Mouse (Mus musculus): ENCODE measurements around the gene Paqr8. TPM values are rescaled to one million over a fixed set of nuclear protein-coding genes. Genes with fewer than 3 reads are reported as not detected.

Paqr8 gene
- 6.7 and 7.5 TPM in 2 replicates for polyA plus RNA-seq (2016; fragmentation: Nextera tagmentation; extraction: Ambion mirVana)

DNA sequence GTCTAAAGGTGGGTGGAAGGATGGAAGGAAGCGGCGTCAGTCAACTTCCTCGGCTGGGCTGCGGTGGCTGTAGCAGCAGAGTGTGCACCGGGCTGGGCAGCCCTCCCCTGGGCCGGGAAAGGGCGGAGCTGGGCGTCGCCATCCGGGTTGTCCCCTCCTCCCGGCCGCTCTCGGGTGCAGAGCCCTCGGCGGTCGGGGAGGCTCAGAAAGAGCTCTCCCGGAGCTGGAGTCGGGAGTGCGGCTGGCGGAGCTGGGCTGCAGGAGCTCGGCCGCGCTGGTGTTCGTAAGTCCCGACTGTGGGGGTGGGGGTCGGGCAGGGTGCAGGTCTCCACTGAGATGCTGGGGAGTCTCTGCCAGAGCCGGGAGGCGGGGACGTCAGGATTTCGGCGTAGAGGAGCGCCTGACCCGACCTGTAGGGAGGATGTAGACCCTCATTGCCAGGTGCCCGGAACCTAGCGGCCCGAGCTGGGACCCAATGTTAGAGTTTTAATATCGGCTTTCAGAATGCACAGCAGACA is at the start of gene Paqr8:
TSS of gene Paqr8 (plus strand) at position 203 of the 518 bp plus-strand sequence.
- Histone ChIP-seq H3K27ac (peak within 1 kb of the TSS; percentile 84), H3K9ac (replicated peaks) (peak within 1 kb of the TSS; percentile 72)

DNA sequence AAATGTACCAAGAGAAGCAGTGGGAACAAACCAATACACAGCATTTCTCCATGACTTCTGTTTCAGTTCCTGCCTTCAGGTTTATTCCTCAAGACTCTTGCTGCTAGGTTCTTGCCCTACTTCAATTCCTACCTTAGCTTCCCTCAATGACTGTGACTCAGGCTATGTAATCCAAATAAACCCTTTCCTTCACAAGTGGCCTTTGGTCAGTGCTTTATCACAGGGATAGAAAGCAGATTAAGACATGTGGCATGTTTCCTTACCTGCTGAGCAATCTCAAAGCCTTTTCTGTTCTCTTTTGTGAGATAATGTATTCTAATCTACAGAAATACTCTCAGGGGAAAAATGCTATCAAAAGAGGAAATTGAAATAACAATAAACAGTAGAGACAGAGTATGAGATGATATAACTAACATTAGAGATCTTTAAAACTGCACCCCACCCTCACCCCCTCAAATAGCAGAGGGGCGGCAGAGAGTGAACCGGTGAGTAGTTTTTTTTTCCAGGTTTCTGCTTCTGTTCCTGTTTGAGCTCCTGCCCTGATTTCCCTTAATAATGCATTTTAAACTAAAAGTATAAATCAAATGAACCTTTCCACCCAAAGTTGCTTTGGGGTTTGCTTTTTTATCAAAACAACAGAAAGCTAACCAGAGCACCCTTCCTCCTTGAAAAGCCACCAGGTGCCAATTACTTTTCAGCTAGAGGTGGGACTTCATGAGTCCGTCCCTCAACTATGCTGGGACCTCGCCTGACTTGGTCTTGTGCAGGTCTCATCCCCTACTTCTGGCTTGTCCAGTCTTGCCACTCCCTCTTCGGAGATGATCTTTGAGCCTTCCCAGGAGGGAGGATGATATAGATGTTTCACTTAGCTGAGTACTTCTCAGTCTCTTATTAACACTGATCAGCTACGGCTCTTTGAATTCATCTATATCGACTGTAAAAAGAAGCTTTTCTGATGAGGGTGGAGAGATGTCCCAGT is 33.2 kb upstream of the Paqr8 start:
- Histone ChIP-seq H3K4me3 (replicated peaks) (no peak overlapping the region), H3K9me3 (peaks cover 3% of the 10 kb centered on the region; the same call in 1 of the 2 replicates), H3K27me3 (no peaks in the 10 kb centered on the region), H3K4me2 (no peak overlapping the region), H3K9ac (replicated peaks) (no peak overlapping the region), H3K36me3 (no peaks in the 10 kb centered on the region), H3K27ac (no peak overlapping the region), H3K4me1 (replicated peaks) (no peaks in the 10 kb centered on the region)
- ATAC-seq (ENCODE audit: insufficient number of reproducible peaks, insufficient read depth, low FRiP score, low TSS enrichment, low read depth) = no peak
- WGBS = 80% methylated on average over 7 of the region's 7 CpGs

More for the DNA sequence above, at the start of gene Paqr8:
- no peaks in the 10 kb centered on the region for H3K36me3 ChIP-seq
- H3K9me3 ChIP-seq = no peaks in the 10 kb centered on the region
- WGBS = under 1% methylated on average over 35 of the region's 37 CpGs
- peaks cover 9% of the 10 kb centered on the region; the same call in 1 of the 2 replicates for H3K4me1 ChIP-seq (replicated peaks)
- H3K4me3 ChIP-seq (replicated peaks) = peak within 1 kb of the TSS; percentile 66
- peak; percentile 99 for ATAC-seq (ENCODE audit: insufficient number of reproducible peaks, insufficient read depth, low FRiP score, low TSS enrichment, low read depth)
- H3K4me2 ChIP-seq = peak within 1 kb of the TSS; percentile 84
- no peaks in the 10 kb centered on the region for H3K27me3 ChIP-seq

DNA sequence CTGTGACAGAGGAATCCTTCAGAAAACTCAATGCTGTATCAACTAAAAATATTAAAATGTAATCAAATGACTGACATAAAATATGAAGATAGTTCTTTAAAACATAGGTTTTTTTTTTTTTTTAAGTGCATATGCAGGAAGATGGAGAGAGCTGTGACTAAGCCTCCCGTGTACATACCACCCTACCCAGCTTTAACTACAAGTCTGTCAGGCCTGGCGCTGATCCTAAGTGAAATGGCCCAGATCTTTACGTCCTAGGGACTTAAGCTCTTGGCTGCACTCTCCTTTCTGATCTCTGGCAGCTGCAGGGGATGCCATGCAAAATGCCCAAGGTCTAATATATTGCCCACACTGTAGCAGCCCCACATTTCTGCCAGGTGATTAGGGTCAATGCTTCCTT is 29.6 kb upstream of the Paqr8 start:
- Histone ChIP-seq H3K4me1 (replicated peaks) (no peaks in the 10 kb centered on the region), H3K36me3 (no peaks in the 10 kb centered on the region), H3K27ac (no peak overlapping the region), H3K27me3 (no peaks in the 10 kb centered on the region), H3K4me2 (no peak overlapping the region), H3K9ac (replicated peaks) (no peak overlapping the region), H3K9me3 (no peaks in the 10 kb centered on the region), H3K4me3 (replicated peaks) (no peak overlapping the region)
- no peak for ATAC-seq (ENCODE audit: insufficient number of reproducible peaks, insufficient read depth, low FRiP score, low TSS enrichment, low read depth)
- 65% methylated on average over 3 of the region's 3 CpGs for WGBS

DNA sequence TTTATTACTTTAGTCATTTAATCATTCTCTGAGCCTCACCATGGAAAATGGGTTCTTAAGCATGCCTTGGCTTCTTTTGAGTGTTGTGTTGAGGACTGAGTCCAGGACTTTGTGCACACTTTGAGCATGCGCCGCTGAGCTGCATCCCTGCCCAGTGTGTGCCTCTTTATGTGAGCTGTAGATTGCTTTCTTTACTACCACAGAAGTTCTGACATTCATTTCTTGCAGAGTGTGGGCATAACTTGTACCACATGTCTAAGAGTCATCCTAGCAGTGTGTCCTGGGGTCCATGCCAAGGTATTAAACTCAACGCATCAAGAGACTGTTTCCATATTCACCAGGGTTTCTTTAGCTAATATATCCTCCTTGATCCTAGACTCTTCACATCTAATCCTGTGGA is 28.5 kb upstream of the Paqr8 start:
- H3K27ac ChIP-seq = no peak overlapping the region
- no peaks in the 10 kb centered on the region for H3K27me3 ChIP-seq
- no peak for ATAC-seq (ENCODE audit: insufficient number of reproducible peaks, insufficient read depth, low FRiP score, low TSS enrichment, low read depth)
- no peaks in the 10 kb centered on the region for H3K36me3 ChIP-seq
- no peak overlapping the region for H3K4me3 ChIP-seq (replicated peaks)
- no peaks in the 10 kb centered on the region for H3K9me3 ChIP-seq
- 83% methylated on average over 3 of the region's 3 CpGs for WGBS
- H3K4me1 ChIP-seq (replicated peaks) = no peaks in the 10 kb centered on the region
- no peak overlapping the region for H3K9ac ChIP-seq (replicated peaks)
- H3K4me2 ChIP-seq = no peak overlapping the region

DNA sequence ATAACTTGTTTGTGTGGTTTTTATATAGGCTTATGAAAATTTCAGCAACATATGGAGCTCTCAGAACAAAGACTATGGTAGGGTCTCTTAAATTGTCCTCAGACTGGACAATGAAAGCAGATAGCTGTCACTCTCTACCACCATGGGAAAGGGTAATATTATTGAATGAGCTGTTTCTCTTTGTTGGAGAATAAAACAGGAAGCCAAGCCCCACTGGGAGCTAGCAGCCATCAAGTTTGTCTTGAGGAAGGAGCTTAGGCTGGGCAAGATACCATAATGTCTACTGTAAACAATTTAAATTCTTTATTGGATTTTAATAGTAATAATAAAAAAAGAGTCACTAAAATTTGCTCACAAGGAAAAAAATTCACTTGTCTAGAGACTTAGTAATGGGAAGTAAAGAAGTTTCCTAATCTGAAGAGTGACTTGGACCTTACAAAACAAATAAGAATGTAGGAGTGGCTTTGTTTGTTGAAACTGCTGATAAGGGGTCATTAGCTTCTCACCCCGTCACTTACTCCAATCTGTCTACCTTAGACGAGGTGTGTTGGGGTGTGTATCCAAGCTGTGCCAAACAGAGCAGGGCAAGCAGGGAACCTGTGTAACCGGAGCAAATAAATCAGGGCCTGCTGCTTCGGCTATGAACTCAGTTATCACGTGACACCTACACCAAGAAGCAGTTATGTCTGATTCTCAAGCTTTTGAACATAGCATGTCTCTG is 26.8 kb upstream of the Paqr8 start:
- Histone ChIP-seq H3K4me3 (replicated peaks) (no peak overlapping the region), H3K4me1 (replicated peaks) (no peaks in the 10 kb centered on the region), H3K4me2 (no peak overlapping the region), H3K9me3 (no peaks in the 10 kb centered on the region), H3K27ac (no peak overlapping the region), H3K9ac (replicated peaks) (no peak overlapping the region), H3K36me3 (no peaks in the 10 kb centered on the region), H3K27me3 (no peaks in the 10 kb centered on the region)
- 35% methylated on average over 5 of the region's 5 CpGs for WGBS
- no peak for ATAC-seq (ENCODE audit: insufficient number of reproducible peaks, insufficient read depth, low FRiP score, low TSS enrichment, low read depth)

DNA sequence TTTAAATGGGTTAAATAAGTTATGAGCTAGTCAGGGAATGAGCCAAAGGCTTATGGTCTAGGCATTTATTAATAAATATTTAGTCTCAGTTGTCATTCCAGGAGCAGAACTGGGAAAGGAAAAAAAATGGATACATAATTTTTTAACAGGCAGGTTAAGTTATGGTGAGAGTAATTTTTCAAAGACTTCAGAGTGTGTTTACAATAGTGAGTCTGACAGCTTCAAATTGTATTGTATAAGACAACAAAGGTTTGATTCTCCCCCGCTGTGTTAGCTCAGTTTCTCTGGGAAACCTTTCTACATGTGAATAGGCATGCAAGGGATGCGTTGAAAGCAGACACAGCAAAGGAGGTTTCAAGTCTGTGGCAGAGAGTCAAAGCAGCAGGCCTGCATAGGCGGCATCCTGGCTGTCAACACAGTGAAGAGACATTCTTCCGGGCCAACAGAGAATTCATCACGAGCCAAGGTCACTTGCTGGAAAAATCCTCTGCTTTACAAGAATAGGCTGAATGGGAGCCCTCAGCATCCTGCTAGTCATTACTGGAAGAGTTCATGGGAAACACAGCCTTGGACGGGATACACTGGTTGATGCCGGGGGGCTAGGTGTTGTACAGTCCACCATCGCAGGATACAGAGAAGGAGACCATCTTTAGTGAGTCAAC is 23.0 kb upstream of the Paqr8 start:
- no peaks in the 10 kb centered on the region for H3K4me1 ChIP-seq (replicated peaks)
- no peak overlapping the region for H3K4me3 ChIP-seq (replicated peaks)
- ATAC-seq (ENCODE audit: insufficient number of reproducible peaks, insufficient read depth, low FRiP score, low TSS enrichment, low read depth) = no peak
- no peak overlapping the region for H3K27ac ChIP-seq
- no peaks in the 10 kb centered on the region for H3K27me3 ChIP-seq
- H3K36me3 ChIP-seq = no peaks in the 10 kb centered on the region
- H3K4me2 ChIP-seq = no peak overlapping the region
- no peak overlapping the region for H3K9ac ChIP-seq (replicated peaks)
- WGBS = 74% methylated on average over 8 of the region's 8 CpGs
- no peaks in the 10 kb centered on the region for H3K9me3 ChIP-seq

DNA sequence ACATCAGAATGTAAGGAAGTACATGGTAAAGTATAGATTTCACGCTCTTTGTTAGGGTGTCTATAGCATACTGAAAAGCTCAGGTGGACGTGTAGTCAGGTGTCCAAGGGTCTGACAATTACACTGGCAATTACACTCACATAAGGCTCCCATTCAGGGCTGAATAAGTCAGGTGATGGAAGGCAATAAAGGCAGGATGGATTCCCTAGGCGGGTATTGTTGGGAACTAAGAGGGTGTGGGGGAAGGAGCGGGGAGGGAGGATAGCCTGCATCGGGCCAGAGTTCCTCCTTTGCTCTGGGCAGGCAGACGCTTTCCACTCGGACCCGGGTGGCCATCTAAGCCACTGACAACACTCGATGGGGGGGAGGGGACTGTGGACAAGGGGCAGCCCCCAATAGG is 22.4 kb upstream of the Paqr8 start:
- no peaks in the 10 kb centered on the region for H3K36me3 ChIP-seq
- no peaks in the 10 kb centered on the region for H3K4me1 ChIP-seq (replicated peaks)
- H3K9ac ChIP-seq (replicated peaks) = no peak overlapping the region
- no peaks in the 10 kb centered on the region for H3K9me3 ChIP-seq
- H3K27ac ChIP-seq = no peak overlapping the region
- H3K4me3 ChIP-seq (replicated peaks) = no peak overlapping the region
- H3K4me2 ChIP-seq = no peak overlapping the region
- H3K27me3 ChIP-seq = no peaks in the 10 kb centered on the region
- no peak for ATAC-seq (ENCODE audit: insufficient number of reproducible peaks, insufficient read depth, low FRiP score, low TSS enrichment, low read depth)
- 70% methylated on average over 9 of the region's 9 CpGs for WGBS

DNA sequence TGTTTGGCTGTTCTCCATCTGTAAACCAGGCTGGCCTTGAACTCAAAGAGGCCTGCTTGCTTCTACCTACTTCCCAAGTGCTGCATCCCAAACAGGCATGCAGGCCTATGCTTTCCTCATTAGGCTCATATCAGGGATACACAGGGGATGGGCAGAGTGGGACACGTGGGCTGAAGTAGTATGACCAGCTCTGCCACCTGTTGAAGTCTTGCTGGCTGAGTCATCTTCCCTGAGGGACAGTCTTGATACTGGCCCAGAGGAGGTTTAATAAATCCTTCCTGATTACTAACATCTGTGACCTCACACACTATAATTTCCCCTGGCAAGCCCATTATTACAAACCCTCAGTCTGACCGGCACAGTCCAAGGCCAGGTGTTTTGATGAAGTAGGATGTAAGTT is 19.5 kb upstream of the Paqr8 start:
- whole genome bisulfite sequencing = 32% methylated on average over 2 of the region's 2 CpGs
- H3K27ac ChIP-seq = no peak overlapping the region

DNA sequence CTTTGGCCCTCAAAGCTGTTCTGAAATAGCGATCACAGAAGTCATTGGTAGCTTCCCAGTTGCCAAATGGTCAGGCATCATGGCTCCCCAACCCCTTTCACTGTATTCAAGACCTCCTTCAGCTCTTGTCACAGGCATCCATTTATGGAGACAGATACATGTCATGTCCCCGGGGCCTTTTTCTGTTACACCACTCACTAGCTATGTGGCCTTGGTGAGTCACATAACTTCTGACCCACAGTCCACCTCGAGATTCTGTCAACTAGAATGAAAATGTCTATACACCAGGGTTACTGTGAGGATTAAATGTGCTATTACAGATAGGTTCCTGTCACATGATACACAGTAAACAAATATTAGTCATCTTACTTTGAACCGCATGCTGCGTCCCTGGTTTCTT is 17.9 kb upstream of the Paqr8 start:
- no peaks in the 10 kb centered on the region for H3K9me3 ChIP-seq
- H3K4me1 ChIP-seq (replicated peaks) = no peaks in the 10 kb centered on the region
- ATAC-seq (ENCODE audit: insufficient number of reproducible peaks, insufficient read depth, low FRiP score, low TSS enrichment, low read depth) = no peak
- H3K27ac ChIP-seq = no peak overlapping the region
- H3K4me2 ChIP-seq = no peak overlapping the region
- no peak overlapping the region for H3K9ac ChIP-seq (replicated peaks)
- H3K27me3 ChIP-seq = no peaks in the 10 kb centered on the region
- H3K4me3 ChIP-seq (replicated peaks) = no peak overlapping the region
- WGBS = 79% methylated on average over 5 of the region's 5 CpGs
- no peaks in the 10 kb centered on the region for H3K36me3 ChIP-seq

More for the DNA sequence above, 19.5 kb upstream of the Paqr8 start:
- H3K4me3 ChIP-seq (replicated peaks) = no peak overlapping the region
- no peak overlapping the region for H3K9ac ChIP-seq (replicated peaks)
- H3K9me3 ChIP-seq = no peaks in the 10 kb centered on the region
- no peaks in the 10 kb centered on the region for H3K4me1 ChIP-seq (replicated peaks)
- peak; percentile 59; the same call in 1 of the 2 replicates for ATAC-seq (ENCODE audit: insufficient number of reproducible peaks, insufficient read depth, low FRiP score, low TSS enrichment, low read depth)
- H3K27me3 ChIP-seq = no peaks in the 10 kb centered on the region
- no peak overlapping the region for H3K4me2 ChIP-seq
- H3K36me3 ChIP-seq = no peaks in the 10 kb centered on the region

DNA sequence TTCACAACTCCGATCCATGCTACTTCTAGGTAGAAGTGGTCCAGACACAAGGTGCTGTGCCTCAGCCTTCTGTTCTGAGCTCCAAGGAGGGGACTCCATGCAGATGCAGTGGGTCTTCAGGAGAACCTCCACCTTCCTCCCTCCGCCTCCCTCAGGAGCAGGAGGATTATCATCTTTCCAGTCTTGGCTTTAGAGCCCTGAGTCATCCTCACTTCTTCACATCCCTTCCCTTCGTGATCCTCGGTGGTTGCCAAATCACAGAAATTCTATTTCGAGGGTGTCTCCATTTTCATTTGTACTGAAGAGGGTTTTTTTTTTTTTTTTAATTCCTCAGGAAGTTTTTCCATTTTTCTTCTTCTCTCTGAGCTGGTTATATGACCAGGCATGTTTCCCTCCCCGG is 16.3 kb upstream of the Paqr8 start:
- no peaks in the 10 kb centered on the region for H3K4me1 ChIP-seq (replicated peaks)
- H3K4me3 ChIP-seq (replicated peaks) = no peak overlapping the region
- 92% methylated on average over 6 of the region's 6 CpGs for WGBS
- H3K27me3 ChIP-seq = no peaks in the 10 kb centered on the region
- no peaks in the 10 kb centered on the region for H3K36me3 ChIP-seq
- no peak overlapping the region for H3K27ac ChIP-seq
- H3K9me3 ChIP-seq = no peaks in the 10 kb centered on the region
- no peak overlapping the region for H3K4me2 ChIP-seq
- ATAC-seq (ENCODE audit: insufficient number of reproducible peaks, insufficient read depth, low FRiP score, low TSS enrichment, low read depth) = no peak
- H3K9ac ChIP-seq (replicated peaks) = no peak overlapping the region

DNA sequence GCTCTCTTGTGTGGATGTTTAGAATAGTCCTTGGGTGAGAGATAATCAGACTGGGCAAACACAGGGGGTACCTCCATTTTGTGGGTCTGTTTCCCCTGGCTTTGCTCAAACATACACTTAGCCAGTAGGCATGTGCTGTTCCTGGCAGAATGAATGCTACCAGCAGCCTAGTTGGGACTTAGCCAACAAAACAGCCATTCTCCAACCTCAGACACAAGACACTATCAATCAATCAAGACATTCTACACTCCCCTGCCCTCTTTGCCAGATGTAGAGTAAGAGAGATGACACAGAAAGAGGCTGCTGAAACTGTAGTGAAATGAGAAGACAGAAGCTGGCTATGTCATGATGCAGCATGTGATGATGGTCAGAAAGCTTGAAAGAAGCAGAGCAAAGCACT is 13.1 kb upstream of the Paqr8 start:
- Histone ChIP-seq H3K9ac (replicated peaks) (no peak overlapping the region), H3K9me3 (no peaks in the 10 kb centered on the region), H3K36me3 (no peaks in the 10 kb centered on the region), H3K4me1 (replicated peaks) (no peaks in the 10 kb centered on the region), H3K4me2 (no peak overlapping the region), H3K27me3 (no peaks in the 10 kb centered on the region), H3K4me3 (replicated peaks) (no peak overlapping the region), H3K27ac (no peak overlapping the region)
- no peak for ATAC-seq (ENCODE audit: insufficient number of reproducible peaks, insufficient read depth, low FRiP score, low TSS enrichment, low read depth)

Data from limb, embryonic 12.5 days (tissue).